Mouse (Mus musculus) bone marrow, adult 2 months (tissue): Measurements from ENCODE around the gene Aak1.

Source experiments
- CTCF ChIP-seq: fragments of 200-500 bp; IDR thresholded peaks from 2 replicates; pipeline ENCODE4 v1.5.1; 2011; ENCODE audit warnings: low read length, control low read depth; ENCODE audit not compliant: control insufficient read depth, insufficient read depth
- POLR2A ChIP-seq: fragments of 200-500 bp; IDR thresholded peaks from 2 replicates; pipeline ENCODE4 v1.6.1; 2011; ENCODE audit warnings: low read depth, mild to moderate bottlenecking, control low read depth, low read length, borderline replicate concordance; ENCODE audit not compliant: control insufficient read depth

- TF ChIP-seq POLR2A (no peak), CTCF (no peak)
These were observed 19.5 kb upstream of the Aak1 start for GRCm38 (mm10) chr6:86829768-86830167.
